Mouse (Mus musculus) left cerebral cortex, postnatal 14 days (tissue): ENCODE measurements around the gene Sarnp. TPM values are rescaled to one million over a fixed set of nuclear protein-coding genes. Genes with fewer than 3 reads are reported as not detected.

Source experiments
- DNase-seq, 2 experiments: peaks; one replicate each; pipeline ENCODE4 v3.0.0; 2021 to 2022; ENCODE audit warnings: low spot score in 2 of 2, mixed read lengths in 1 of 2
- intact Hi-C: fragments of 180-260 bp; cut with DNase I; formaldehyde crosslinking; loops from one replicate; pipeline ENCODE4 v1.15.1; 2025
- total RNA-seq, 2 experiments: library from RNA; stranded (reverse); gene quantifications; 2 replicates each; pipeline ENCODE4 v1.2.3; 2021

The Sarnp gene
- total RNA-seq, 2 experiments from 2014 or later: 38.9 to 41.7 TPM

GRCm38 (mm10) chr10:128882067-128882466, 64.9 kb downstream of the Sarnp start:
- intact Hi-C loops: no loop called here
- DNase-seq: no peak

GRCm38 (mm10) chr10:128888941-128889827, 72.1 kb downstream of the Sarnp start:
- no peak for DNase-seq
- intact Hi-C loops: no loop called here

DNA sequence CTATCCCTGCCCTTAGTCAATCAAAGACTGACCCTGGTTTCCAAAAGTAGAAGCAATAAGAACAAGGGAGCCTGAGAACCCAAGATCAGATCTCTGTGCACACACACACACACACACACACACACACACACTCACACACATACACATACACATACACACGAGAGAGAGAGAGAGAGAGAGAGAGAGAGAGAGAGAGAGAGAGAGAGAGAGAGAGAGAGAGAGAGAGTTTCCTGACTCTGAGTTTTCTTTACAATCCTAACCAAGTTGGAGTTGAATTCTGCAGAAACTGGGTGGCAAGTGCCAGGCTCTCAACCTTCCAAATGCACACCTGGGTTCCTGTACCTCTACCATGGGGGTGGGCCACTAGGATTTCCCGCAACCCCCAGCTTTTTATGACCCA, 72.7 kb downstream of the Sarnp start:
- intact Hi-C loops: loop anchor here (5.0 to 10.0 kb wide), 2 partner anchors 148 to 265 kb away; partner anchors contain the start of genes Dgka and Rps26
- no peak for DNase-seq

DNA sequence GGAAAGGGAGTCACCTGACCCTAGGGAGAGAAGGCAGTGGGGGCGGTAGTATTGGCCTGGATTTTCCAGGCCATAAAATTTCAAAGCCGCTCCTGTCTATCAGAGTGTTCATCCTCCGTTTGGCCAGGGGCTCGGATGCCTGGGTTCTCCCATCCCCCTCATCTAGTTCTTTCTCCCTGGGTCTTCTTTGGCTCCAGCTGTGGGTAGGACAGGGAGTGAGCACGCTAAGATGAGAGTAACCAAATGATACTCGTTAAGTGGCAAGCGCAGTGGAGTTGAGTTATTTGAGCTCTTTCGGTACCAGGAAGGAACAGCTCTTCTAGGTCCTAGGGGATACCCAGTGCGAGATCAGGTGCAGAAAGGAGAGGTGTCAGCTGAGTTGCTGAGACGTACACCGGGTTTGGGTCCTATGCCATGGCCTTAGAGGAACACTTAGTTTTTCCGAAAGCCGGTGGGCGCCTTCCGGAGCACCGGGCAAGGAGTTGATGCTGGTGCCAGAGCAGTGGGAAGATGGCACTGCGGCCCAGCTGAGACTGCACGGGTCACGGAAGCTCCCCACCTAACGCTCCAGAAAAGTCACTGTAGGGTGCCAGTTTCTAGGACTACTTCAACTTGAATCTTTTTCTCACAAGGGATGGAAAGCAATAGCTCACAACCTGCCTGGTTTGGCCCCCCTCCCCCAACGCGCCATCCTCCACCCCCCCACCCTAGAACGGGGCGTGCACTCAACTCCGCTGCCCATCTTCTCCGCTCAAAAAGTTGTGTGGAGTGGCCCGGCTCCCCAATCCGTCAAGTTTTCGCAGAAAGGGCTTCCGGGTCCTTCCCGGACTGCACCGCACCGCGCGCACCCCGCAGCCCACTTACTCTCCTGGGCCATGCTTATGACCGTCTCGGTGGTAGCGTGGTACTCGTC, 73.5 kb downstream of the Sarnp start:
- DNase-seq: no peak
- intact Hi-C loops: loop anchor here (5.0 to 10.0 kb wide), 2 partner anchors 148 to 266 kb away; partner anchors contain the start of genes Dgka and Rps26

DNA sequence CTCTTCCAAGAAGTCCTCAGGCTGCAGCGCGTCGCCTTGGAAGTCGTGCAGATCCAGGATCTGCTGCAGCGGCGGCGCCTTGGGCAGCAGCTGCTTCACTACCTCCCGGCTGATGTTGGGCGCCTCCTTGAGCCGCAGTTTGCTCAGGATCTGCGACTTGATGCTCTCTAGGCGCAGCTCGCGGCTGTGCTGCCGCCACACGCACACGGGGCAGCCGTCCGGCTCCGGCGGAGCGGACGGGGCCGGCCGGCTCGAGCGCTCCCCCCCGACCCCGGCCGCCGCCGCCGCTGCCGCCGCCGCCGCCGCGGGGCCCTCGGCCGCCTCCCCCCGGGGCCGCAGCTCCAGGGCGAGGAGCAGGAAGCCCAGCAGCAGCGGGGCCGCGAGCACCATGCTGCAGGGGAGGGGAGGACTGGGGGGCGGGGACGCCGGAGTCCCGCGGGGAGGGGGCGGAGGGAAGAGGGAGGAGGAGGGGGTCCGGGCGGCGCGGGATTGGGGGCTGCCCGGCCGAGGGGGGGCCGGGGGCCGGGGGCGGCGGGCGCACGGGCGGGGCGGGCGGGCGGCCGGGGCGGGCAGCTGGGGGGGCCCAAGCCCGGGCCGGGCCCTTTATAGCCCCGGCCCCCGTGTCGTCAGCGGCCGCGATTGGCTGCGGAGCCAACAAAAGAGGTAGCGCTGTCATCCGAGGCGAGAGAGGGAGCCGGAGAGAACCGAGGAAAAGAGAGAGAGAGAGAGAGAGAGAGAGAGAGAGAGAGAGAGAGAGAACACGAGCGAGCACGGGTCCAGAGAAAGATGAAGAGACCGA, 74.4 kb downstream of the Sarnp start, which contains the start of gene Gdf11:
Gdf11 (minus strand) TSS at position 423 of the 799 bp plus-strand sequence.
- DNase-seq: peak; percentile 49 to 65
- intact Hi-C loops: loop anchor here (5.0 to 10.0 kb wide), 2 partner anchors 149 to 267 kb away; partner anchors contain the start of genes Dgka and Rps26

DNA sequence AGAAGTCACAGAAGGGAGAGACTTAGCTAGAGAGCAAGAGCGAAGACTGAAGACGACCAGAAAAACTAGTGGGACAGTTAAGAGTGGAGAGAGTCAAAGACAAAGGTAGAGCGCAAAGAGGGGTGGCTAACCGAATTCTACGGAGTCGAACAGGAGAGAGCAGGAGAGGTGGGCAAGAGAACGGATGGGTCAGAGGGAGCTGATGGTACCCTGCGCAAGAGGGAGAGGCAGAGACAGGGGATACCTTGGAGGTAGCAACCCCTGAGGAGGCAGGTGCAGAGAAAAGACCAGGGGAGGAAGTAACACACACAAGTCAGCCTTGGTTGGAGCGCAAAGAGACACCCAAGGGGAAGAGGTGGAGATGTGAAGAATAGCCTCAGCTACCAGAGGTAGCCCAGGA, 75.1 kb downstream of the Sarnp start:
- DNase-seq: no peak
- intact Hi-C loops: loop anchor here (5.0 to 10.0 kb wide), 2 partner anchors 150 to 267 kb away; partner anchors contain the start of genes Dgka and Rps26

DNA sequence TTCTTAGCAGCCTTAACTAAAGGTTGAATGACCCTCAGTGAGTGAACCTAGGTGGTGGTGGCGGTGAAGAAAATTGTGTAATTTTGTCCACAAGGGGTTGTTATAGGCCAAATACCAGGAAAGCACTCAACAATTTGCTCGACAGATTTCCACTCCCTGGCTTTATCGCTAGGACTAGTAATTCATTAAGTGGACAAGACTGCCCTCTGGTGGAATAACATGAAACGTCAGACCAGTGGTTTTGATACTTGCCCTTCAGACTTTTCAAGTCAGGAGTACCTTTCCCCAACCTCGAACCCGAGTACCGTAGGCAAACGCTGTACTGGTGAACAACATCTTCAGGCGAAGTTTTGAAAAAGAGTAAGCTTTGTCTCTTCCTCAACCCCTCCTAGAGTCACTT, 78.3 kb downstream of the Sarnp start:
- intact Hi-C loops: loop anchor here (2.0 to 10.0 kb wide), 2 partner anchors 51 to 271 kb away; partner anchors contain the start of gene Rps26

DNA sequence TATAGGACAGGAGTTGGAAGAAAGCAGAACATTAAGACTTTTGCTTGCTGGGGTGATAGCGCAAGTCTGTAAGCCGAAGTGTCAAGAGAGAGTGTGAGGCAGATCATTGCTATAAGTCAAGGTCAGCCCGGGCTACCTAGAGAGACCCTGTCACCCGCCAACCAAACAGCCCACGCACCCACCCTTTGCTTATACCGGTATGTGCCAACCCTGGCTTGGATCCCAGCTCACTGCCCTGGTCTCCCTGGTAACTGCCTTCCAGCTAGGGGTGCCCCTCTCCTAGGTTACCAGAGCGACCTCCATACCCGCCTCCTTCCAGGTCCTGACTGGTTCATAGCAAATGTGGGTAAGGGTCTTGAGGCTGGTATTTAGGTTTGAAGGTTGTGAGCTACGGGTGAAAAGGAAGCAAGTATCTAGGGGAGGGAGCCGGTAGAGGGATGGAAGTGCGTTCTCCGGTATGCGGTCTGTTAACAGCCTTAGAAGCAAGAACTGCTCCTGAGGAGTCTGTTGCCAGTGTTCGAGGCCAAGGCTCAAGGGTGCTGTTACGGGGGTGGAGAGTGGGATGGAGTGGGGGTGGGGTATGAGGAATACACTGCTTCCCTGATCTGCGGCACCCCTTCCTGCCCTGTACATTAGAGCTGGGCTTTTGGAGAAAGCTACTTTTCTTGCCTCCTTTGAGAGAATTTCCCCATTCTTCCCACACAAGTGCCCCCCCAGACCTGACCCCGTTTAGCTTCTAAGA, 79.0 kb downstream of the Sarnp start:
- intact Hi-C loops: loop anchor here (2.0 to 10.0 kb wide), 2 partner anchors 51 to 271 kb away; partner anchors contain the start of gene Rps26
- DNase-seq: peak; percentile 52 to 66

More for the DNA sequence above, 78.3 kb downstream of the Sarnp start:
- DNase-seq: peak; percentile 89

- intact Hi-C loops: loop anchor here (10.0 kb wide), 1 partner anchor 272 kb away; the partner anchor contains the start of gene Rps26
- no peak for DNase-seq
Observed at GRCm38 (mm10) chr10:128896807-128897206, 79.7 kb downstream of the Sarnp start.

DNA sequence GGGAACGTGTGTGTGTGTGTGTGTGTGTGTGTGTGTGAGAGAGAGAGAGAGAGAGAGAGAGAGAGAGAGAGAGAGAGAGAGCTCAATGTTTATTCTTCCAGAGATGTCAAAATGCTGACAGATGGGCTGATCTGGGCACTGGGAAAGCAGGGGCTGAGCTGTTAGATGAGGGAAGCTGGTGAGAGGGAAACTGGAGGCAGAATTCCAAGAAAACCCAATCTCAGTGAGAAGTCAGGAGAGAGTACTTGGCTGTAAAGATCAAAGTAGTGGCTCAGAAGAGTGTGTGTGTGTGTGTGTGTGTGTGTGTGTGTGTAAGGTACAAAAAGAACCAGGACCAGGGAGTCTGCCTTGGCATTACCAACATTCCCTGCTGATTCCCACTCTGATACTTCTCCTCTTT, 80.4 kb downstream of the Sarnp start:
- intact Hi-C loops: loop anchor here (10.0 kb wide), 1 partner anchor 273 kb away; the partner anchor contains the start of gene Rps26
- peak in 1 of 2 experiments; percentile 58 for DNase-seq

GRCm38 (mm10) chr10:128899759-128900490, 82.8 kb downstream of the Sarnp start:
- no peak for DNase-seq
- intact Hi-C loops: loop anchor here (10.0 kb wide), 1 partner anchor 275 kb away; the partner anchor contains the start of gene Rps26

DNA sequence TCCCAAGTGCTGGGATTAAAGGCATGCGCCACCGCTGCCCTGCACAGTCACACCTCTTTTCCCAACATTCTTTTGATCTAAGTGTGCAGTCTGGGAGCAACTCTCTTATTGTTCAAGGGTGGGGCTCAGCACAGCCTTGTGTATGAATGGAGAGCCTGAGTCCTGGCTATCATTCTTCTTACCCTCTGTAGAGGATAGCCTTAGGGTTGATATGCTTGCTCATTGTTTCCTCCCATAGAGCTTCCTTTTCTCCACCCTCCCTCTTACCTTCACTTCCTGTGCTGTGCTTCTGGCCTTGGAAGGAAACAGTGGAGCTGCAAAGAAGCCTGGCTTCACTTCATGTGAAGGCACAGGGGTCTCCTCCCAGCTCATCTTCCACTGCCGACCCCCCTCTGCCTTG, 83.6 kb downstream of the Sarnp start, which contains the start of gene Cd63:
Cd63 (plus strand) TSS at position 292 of the 400 bp plus-strand sequence.
- DNase-seq: no peak

GRCm38 (mm10) chr10:128901409-128901808, 84.3 kb downstream of the Sarnp start:
- intact Hi-C loops: no loop called here

More for the DNA sequence above, 83.6 kb downstream of the Sarnp start, which contains the start of gene Cd63:
- intact Hi-C loops: no loop called here

GRCm38 (mm10) chr10:128902409-128902988, 85.4 kb downstream of the Sarnp start:
- intact Hi-C loops: no loop called here
- no peak for DNase-seq

More at GRCm38 (mm10) chr10:128901409-128901808, 84.3 kb downstream of the Sarnp start:
- DNase-seq: no peak

GRCm38 (mm10) chr10:128904812-128905211, 87.7 kb downstream of the Sarnp start:
- intact Hi-C loops: no loop called here
- no peak for DNase-seq

DNA sequence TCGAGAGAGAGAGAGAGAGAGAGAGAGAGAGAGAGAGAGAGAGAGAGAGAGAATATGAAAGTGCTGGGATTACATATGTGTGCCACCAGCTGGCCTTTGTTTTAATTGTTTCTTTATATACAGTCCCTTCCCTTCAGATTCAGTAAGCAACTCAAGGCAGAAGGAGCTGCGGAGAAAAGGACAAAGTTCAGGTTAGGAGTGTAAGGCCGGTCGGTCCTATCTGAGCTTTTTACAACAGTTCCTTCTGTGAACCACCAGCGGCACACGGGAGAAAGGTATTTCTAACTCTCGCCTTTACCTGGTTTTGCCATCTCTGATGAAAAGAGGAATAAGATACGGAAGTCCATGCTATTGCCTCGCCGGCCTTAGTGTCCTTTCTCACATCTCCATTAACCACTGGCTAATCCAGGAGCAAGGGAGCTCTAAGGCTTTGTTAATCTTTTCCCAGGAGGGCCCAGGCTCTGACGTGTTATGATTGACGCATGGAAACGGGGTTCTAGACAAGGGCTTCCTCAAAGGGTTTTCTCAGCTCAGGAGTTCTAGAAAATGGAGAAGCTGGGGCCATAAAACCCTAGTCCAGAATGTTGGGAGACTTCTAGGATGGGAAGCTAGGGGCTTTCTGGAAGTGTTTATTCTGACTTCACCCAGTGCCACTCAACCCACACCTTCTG, 91.8 kb downstream of the Sarnp start:
- no peak for DNase-seq
- intact Hi-C loops: no loop called here
